Mouse (Mus musculus) CD8-positive naive resting alpha-beta T cell, adult 2 months (primary cell): ENCODE data around the gene Kansl3.

Experiments used
- DNase-seq, 2 experiments: peaks; one replicate each; pipeline ENCODE4 v3.0.0; 2022; ENCODE audit warnings: low read depth in 2 of 2, low spot score in 2 of 2

Gene Kansl3

DNA sequence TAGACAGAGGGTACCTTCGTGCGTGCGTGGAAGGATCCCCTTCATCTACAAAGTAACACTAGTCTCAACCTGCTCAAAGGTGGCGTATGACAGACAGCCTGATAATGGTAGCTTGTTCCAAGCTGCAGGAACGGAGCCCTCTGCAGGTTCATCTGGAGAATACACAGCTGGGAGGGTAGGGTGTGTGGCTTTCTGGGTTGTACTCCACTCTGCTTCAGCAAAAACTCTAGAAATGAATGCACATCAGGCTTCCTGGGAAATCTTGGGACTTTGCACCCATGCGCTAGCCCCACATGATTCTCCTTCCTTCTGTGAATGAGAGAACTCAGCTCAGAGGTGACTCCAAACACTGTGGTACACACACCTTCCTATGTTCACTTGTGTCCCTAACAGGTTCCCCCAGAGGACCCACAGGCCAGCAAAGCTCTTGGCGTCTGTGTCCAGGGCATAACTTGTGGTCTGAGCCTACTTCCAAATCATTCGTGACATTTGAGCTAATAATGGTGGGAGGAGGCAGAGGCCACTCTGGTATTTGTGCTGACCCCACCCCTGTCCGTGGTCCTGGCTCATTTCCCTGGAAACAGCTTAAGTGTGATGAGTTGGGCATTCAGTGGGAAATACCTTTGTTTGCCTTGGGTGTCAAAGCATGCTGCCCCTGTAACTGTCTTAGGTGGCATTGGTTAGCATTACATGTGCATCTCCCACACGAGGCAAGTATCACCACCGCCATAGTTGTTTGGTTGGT lies 47.0 kb downstream of the Kansl3 start:
- no peak for DNase-seq

DNA sequence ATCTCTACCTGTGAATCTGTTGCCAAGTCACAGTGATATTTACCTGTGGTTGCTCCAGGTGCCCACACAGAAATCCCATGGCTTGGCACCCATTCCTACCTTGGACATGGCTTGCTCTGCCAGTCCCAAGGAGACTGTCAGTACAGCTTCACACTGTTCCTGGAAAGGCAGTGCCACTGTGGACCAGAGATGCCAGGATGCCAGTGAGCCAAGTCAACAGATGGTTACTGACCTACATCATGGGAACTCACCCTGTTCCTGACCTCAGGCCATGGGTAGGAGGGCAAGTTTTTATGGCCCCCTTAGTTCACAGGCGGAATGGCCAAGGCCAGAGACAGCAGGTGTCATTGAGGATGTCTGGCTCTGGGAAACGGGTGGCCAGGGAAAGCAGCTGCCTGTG lies 47.8 kb downstream of the Kansl3 start:
- no peak for DNase-seq

GRCm38 (mm10) chr1:36315776-36316100 lies 53.2 kb downstream of the Kansl3 start:
- DNase-seq = no peak

DNA sequence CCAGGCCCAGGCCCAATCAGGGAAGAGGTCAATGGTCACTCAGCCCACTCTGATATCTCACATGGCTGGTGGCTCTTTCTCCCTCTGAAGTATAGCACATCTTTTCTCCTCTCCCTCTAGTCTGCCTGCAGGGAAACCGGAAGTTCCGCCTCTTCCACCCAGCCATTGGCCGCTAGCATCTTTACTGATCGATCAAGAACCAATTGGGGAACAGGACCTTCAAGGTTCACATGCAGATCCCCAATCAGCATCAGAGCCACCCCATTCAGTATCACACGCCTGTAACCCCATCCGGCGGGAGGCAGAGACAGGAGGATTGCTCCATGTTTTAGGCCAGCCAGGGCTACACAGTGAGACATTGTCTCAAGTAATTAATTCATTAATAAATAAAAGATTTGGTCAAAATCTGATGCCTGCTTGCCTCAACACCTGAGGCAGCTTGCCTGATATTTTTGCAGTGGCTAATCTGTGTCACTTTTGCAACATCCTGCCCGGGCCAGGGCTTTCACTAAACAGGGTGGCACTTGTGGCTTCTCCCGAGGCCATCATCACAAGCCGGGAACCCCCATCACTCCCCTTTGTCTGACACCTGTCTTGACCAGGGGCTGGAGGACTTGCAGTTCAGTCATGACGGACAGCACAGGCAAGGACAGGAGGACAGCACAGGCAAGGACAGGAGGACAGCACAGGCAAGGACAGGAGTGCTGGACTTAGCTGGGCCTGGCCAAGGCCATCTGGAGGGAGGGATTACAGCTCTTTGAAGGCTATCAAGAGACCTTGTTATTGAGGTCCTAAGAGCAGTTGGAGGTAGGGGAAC lies 53.8 kb downstream of the Kansl3 start:
- no peak for DNase-seq

DNA sequence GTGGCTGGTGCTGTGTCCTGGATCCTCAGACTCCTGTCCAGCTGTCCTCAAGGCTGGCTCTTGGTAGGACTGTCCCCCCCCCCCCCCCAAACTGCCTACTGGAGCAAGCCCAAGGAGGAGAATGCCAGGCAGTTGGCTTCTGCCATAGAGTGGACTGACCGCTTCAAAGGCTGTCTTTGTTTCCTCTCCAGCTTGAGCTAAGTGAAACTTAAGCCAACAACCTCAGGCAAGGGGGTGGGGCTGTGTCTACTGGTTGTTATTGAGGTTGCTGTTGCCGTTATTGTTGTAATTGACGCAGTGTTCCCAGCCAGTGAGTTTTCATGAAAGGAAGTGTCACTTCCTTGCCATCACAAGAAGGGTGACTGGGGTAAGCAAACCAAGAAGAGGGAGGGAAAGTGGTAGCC lies 59.5 kb downstream of the Kansl3 start:
- peak; percentile 84 to 90 for DNase-seq

DNA sequence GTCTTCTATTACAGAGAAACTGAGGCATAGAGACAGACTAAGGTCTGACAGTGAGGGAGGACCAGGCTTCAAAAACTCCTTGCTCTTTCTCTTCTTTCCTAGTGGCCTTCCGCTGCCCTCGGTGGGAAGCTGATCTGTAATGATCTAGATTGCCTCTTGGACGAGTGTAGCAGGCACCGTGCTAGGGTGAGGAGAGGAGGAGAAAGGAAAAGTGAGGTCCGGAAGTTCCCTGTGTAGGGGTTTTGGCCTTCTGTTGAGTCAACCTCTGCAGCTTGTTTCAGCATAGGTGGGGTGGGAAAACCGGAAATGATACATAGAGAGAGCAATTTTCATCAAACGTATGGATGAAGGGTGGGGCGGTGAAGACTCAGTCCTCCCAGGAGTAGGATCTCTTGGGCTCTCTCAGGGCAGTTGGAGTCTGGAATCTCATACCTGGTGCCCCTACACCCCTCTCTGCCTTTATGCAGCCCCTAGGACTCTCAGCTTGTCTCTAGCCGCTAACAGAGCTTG lies 60.0 kb downstream of the Kansl3 start:
- DNase-seq = peak; percentile 44 to 56

DNA sequence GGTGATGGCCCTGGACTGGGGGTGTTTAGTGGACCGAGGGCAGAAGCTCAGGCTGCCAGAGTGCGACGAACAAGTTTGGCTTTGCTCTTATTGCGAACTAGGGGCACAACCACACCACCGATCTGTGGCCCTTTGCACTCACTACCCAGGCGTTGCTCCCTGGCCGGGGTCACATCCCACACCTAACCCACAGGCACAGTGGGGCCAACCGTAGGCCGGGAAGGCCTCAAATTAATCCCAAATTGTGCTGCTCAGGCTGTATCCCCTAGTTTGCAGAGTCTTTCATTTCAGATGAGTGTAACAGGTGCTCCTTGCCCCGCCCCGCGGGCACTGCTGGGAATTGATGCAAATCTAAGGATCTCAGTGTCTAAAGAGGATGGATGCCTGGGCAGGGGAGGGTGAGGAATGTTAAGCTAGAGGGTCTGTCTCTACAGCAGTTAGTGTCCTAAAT lies 60.5 kb downstream of the Kansl3 start:
- peak in 1 of 2 experiments; percentile 49 for DNase-seq

DNA sequence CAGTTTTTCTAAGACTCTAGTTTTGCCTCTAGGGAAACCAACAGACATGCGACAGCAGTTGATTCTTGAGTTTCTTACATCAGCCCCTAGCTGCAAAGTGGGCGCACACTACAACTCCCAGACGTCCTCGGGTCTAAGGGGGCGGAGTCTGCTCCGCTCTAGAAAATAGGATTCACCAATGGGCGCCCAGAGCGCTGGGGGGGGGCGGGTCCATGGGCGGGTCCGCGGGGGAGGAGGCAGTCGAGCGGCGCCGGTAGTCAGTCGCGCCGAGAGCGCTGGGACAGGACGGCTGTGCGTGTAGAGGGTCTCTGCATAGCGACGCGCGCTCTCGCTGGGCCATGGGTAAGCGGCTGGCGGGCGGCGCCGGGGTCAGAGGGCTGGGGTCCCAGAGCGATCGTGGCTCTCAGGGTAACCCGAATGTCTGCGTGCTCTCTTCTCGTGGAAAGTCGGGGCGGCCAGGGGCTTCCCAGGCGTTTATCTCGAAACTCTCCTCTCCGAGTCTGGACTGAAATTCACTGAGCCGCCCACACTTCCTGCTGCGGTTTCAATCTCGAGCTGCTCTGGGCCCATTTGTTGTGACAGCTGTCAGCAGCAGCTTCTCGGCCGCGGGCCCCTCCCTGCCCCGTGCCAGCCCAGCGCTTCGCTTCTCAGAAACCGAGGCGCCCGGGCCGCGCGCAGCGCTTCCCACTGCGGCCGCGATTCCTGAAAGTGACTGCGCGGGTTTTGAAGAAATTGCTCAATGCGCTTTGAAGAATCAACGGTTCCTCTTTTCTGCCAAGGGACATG lies 61.3 kb downstream of the Kansl3 start, which contains the start of gene Arid5a:
Gene Arid5a (plus strand): TSS at position 239 of the 786 bp plus-strand sequence.
- peak; percentile 91 to 92 for DNase-seq

DNA sequence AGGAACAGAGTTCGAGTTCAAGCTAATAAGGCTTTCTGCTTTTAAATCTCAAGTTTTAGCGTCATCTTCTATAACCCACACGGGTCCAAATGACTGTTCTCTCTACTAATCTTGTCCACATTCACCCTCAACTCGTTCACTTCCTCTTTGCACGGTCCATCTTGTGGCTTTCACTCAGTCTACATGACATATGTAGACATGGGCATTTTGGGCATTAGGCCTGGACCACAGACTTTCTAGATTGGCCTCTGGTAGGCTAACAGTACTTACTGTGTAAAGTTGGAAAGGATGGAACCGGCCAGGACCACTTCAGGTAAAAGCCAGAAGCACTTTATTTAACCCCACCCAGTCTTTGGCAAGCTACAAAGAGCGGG lies 61.9 kb downstream of the Kansl3 start:
- no peak for DNase-seq

DNA sequence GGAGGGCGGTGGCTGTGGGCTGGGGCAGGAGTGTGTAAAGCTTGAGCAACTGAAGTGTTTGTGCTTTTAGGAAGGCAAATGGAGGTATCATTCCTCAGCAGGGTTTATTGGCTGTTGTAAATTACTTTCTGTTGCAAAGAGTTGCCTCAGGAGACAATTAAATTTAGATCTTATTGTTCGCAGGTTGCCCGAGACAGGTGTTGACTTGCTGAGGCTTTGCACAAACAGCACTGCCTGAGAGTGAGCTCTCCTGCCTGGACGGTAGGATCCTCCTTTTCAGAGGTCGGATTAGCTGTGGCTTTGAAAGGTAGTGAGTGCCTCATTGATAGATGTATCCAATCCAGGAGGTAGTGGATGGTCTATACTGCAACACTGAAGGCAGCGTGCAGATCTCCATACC lies 62.9 kb downstream of the Kansl3 start:
- DNase-seq = no peak

DNA sequence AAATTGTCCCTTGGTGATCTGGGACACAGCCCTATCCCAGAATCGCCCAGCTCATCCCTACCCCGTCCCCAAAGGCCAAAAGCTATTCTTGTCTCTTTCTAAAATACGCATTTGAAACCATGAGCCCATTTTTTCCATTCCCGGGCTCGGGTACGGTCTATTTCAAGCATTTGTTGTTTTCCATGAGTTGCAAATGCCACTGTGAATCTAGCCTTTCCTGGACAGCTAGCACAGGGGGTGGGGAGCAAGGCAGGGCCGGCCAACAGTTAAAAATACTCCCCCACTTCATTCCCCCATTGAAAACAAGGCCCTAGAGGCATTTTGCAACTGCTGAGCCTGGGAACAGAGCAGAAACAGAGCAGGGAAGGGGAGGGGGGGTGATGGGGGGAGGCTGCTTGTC lies 64.2 kb downstream of the Kansl3 start:
- DNase-seq = no peak

GRCm38 (mm10) chr1:36303381-36304320 lies 65.3 kb downstream of the Kansl3 start:
- no peak for DNase-seq

DNA sequence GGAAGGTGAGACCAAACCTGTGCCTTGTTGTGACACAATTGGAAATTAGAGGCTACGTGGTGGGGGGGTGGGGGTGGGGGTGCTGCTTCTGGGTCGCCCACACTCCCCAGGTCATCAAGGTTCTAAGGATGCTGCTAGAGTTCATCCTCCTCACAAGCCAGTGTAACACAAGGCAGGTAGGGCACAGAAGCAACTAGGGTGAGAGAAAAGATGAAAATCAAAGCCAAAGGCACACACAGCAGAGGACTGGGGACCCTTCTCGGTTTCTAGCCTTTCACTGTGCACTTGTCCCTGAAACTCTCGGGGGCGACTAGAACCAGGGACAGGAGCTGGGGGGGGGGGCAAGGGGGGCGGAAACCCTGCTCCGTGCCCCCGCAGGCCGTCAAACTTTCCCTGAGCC lies 66.0 kb downstream of the Kansl3 start:
- no peak for DNase-seq

GRCm38 (mm10) chr1:36302273-36302672 lies 66.7 kb downstream of the Kansl3 start:
- no peak for DNase-seq

DNA sequence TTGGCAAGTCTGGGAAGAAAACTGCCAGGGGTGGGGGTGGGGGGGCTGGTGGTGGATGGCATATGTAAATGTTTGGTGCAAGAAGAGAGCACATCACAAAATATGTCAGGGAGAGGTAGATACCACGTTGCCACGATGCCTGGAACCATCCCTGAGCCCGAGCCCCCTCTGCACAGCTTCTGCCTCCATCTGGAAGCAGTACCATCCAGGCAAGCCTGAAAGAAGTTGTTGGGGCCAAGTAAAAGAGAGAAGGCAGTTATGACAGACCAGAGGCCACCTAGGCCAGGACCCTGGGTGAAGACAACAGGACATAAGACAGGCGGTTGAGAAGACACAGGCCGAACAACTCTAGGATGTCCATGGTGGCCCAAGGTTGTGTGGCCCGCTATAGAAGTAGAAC lies 68.5 kb downstream of the Kansl3 start:
- DNase-seq = no peak

DNA sequence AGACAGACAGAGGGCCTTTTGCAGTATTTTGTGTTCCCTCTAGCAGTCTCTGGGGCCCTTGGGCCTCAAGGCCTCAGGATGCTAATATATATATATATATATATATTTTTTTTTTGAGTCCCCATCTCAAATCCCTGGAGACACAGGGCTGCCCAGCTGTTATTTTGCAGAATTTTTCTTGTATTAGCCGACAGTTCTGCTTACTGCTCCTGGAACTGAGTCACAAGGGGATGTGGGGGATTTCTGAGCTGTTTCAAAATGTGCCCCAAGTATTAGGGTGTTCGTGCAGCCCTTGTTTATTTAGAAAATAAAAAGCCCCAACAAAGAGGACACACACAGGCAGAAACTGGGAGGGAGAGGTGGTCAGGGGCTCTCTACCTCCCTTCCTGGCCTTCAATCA lies 69.3 kb downstream of the Kansl3 start:
- DNase-seq = no peak

DNA sequence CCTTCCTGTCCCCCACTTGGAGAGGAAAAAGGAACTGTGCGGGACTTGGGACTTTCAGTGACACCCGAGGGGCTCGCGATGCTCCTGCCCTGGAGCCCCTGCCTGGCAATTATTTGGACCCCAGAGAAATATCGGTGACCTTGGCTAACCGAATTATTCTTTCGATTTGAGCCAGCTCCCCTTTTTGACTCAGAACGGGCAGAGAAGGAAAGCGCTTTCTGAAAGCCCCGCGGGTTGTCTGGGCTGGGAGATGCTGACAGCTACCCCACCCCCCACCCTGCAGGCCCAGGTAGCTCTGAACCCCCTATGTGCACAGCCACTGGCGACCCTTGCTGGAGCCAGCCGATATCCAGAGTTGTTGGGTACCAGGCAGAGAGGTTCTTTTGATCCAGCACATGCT lies 69.9 kb downstream of the Kansl3 start:
- no peak for DNase-seq

- no peak for DNase-seq
These were observed 70.9 kb downstream of the Kansl3 start for GRCm38 (mm10) chr1:36298107-36298506.

DNA sequence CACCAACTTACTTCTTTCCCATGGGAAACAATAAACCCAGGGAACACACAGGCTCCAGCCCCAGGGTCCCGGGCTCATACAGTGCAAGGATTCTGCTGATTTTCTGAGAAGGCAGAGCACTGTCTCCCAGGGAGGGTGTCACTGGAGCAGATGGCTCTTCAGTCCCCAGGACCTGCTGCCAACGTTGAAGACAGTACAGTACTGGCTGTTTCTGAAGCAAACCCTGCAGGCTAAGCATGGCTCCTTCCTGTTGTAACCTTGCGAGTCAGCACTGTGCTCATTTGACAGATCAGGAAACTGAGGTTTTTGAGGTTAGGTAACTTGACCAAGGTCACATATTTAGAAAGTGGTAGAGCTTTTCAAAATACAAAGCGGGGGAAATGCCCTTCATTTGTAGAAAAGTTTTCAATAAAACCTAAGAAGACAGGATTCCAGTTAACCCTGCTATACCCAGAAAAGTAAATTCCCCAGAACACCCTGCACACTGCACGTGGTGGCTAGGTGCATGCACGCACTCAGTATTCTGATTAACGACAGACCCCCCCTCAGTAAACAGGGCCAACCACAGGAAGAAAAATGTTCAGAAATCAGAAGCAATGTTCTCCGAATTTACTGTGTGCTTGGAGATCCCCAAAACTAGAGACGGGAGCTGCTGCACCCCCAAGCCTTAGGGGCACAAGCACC lies 72.4 kb downstream of the Kansl3 start:
- peak in 1 of 2 experiments; percentile 59 for DNase-seq

DNA sequence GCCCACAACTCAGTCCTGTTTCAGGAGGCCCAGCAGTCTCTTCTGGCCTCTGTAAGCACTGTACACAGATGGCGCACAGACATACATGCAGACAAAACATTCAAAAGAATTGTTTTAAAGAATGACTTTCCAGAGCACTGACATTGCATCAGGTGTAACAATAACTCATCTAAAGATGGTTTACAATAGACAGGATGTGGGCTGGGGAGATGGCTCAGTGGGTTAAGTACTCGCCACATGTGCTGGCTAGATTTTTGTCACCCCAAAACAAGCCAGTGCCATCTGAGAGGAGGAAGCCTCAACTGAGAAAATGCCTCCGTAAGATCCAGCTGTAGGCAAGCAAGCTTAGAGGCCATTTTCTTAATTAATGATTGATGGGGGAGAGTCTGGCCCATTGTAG lies 74.6 kb downstream of the Kansl3 start:
- DNase-seq = peak; percentile 54 to 69
